Mouse (Mus musculus) testis, adult 2 months (tissue): Measurements from ENCODE around the gene Fam72a.

ENCODE experiments used
- CTCF ChIP-seq: fragments of 200-500 bp; IDR thresholded peaks from 2 replicates; pipeline ENCODE4 v1.5.1; 2012; ENCODE audit warnings: low read depth, mild to moderate bottlenecking, inconsistent platforms, low read length, moderate library complexity; ENCODE audit not compliant: control insufficient read depth, insufficient read depth, insufficient replicate concordance
- POLR2A ChIP-seq: fragments of 200-500 bp; IDR thresholded peaks from 2 replicates; pipeline ENCODE4 v1.6.1; 2012; ENCODE audit warnings: low read depth, mild to moderate bottlenecking, inconsistent platforms, low read length, moderate library complexity; ENCODE audit not compliant: control insufficient read depth

DNA sequence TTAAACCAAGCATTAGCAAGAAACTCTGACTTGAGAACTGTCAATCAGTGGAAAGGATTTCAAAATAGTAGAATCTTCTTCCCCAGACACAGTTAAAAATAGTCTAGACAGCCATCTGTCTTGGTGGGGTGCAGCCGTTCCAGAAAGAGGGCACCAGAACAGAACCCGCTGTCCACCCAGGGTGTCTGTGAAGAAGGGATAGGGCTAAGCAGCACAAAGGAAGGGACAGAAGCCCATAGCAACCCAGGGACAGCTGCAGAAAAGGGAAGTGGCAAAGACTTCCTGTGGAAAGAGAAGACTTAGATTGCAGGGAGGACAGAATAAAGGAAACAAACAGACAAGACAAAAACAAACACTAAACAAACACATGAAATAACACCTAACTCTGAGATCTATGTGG, 35.3 kb upstream of the Fam72a start:
- no peak for TF ChIP-seq CTCF
- no peak for TF ChIP-seq POLR2A
